Mouse (Mus musculus): ENCODE measurements around the gene Vps53. TPM values are rescaled to one million over a fixed set of nuclear protein-coding genes. Genes with fewer than 3 reads are reported as not detected.

Gene Vps53
- total RNA-seq, 1 experiment from 2014 or later: 47.8 TPM

DNA sequence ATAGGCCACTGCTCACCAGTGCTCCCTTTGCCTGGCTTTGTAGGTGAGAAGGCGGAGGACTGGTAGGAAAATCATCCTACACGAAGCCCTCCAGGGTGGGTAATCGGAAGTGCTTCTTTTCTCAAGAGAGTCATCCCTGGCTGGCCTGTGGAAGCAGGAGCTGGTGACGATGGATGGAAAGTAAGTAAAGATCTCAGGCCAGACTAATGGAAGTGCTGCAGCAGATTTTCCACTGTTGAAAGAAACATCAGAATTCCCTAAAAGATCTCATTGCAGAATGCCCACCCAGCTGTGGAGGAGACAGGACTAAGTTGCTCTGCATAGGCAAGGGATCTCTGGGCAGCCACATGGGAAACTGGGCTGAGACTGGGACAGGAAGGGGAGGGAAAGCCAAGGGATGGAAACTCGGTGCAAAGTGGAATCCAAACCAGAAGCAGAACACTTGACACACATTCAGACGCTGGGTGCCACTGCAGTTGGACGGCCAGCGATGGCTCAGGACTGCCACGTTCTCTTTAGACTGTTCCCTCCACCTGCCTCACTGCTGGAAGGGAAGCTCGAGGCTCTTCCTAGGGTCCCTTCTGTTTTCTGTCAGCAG, 137.3 kb downstream of the Vps53 start:
- ATAC-seq (replicated peaks in 1 of 2; ENCODE audit: insufficient read depth in 1 of 2, low FRiP score in 2 of 2, low TSS enrichment in 1 of 2, low read depth in 1 of 2, poor library complexity in 2 of 2, severe bottlenecking in 2 of 2): no peak

DNA sequence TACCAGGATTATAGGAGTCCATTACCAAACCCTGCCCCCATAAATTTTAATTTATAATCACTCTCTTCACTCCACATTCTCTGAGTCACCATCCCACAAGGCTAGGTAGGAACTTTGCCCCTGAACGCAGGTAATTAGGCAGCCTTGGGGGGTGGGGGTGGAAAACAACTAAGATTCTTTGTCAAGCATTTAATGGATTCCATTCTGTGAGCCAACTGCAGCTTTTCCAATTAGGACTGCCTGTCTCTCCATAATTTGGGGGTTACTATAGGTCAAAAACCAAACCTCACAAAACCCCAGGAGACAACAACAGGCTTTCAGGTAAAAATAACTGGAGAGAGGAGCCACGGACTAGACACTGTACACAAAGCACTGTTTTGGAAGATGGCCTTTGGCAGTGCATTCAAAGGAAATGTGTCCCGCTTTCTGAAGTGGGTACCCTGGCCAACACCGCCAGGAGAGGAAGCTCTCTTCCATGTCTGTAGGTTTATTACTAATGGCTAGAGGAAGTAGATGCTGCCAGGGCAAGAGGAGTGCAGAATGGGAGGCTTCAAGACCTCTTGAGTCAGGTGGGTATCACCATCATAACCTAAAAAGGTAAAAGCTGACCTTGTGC, 138.6 kb downstream of the Vps53 start:
- ATAC-seq (replicated peaks in 1 of 2; ENCODE audit: insufficient read depth in 1 of 2, low FRiP score in 2 of 2, low TSS enrichment in 1 of 2, low read depth in 1 of 2, poor library complexity in 2 of 2, severe bottlenecking in 2 of 2): no peak

DNA sequence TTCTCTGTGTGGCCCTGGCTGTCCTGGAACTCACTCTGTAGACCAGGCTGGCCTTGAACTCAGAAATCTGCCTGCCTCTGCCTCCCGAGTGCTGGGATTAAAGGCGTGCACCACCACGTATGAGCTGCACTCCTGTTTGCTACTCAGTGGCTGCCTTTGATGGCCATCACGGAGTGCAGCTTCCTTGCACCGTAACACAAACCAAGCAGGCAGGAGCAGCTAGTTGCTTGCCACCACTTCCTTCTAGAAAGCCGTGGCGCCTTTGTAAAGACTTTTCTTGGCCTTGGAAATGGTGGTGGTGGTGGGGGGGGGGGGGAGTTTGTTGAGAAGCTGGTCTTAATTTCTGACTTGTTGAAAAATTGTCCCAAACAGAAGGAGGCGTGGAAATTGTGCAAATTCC, 139.3 kb downstream of the Vps53 start:
- ATAC-seq (replicated peaks in 1 of 2; ENCODE audit: insufficient read depth in 1 of 2, low FRiP score in 2 of 2, low TSS enrichment in 1 of 2, low read depth in 1 of 2, poor library complexity in 2 of 2, severe bottlenecking in 2 of 2): no peak

GRCm38 (mm10) chr11:76039271-76040053, 140.0 kb downstream of the Vps53 start:
- ATAC-seq (replicated peaks in 1 of 2; ENCODE audit: insufficient read depth in 1 of 2, low FRiP score in 2 of 2, low TSS enrichment in 1 of 2, low read depth in 1 of 2, poor library complexity in 2 of 2, severe bottlenecking in 2 of 2): no peak

DNA sequence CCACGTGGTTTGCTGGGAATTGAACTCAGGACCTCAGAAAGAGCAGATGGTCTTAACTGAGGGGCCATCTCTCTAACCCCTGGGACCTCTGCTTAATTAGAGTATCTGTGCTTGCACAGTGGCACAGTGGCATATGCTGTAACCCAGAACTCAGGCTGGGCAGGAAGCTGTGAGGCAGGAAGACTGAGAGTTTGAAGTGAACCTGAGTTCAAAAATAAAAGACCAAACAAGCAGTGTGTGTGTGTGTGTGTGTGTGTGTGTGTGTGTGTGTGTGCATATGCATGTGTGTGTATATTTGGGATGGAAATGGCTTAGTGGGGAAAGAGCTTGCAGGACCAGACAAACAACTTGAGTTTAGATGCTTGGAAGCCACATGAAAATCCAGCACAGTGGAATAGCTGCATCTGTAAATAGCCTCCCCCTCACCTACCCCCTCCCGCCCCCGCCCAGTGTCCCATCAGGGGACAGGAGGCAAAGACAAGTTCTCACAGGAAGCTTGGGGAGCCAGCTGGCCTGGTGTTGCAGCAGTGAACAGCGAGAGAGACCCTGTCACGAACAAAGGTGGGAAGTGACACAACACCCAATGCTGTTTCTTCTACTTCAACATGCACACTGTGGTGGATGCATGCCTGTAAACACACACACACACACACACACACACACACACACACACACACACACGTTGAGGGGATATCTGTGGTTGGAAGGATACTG, 141.7 kb downstream of the Vps53 start:
- no peak for ATAC-seq (replicated peaks in 1 of 2; ENCODE audit: insufficient read depth in 1 of 2, low FRiP score in 2 of 2, low TSS enrichment in 1 of 2, low read depth in 1 of 2, poor library complexity in 2 of 2, severe bottlenecking in 2 of 2)

GRCm38 (mm10) chr11:76035182-76035581, 144.3 kb downstream of the Vps53 start:
- ATAC-seq (replicated peaks in 1 of 2; ENCODE audit: insufficient read depth in 1 of 2, low FRiP score in 2 of 2, low TSS enrichment in 1 of 2, low read depth in 1 of 2, poor library complexity in 2 of 2, severe bottlenecking in 2 of 2): no peak

DNA sequence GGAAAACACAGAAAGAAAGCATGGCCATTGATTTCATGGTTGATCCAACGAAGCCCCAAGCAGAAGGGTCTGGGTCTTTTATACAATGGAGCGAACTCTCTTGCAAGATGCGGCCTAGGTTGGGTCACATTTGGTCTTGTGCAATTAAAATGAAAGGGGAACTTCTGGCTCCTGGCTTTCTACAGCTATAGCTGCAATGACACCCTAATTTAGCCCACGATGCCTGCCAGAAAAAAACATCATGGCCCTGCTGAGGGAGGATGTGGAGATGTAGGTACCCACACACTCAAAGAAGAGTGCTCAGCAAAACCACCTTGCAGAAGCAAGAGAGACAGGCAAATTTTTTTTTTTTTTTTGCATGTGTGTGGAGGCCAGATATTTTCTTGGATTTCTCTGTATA, 145.6 kb downstream of the Vps53 start:
- peak; percentile 37 to 71; a peak in 2 of 4 replicates for ATAC-seq (replicated peaks in 1 of 2; ENCODE audit: insufficient read depth in 1 of 2, low FRiP score in 2 of 2, low TSS enrichment in 1 of 2, low read depth in 1 of 2, poor library complexity in 2 of 2, severe bottlenecking in 2 of 2)

DNA sequence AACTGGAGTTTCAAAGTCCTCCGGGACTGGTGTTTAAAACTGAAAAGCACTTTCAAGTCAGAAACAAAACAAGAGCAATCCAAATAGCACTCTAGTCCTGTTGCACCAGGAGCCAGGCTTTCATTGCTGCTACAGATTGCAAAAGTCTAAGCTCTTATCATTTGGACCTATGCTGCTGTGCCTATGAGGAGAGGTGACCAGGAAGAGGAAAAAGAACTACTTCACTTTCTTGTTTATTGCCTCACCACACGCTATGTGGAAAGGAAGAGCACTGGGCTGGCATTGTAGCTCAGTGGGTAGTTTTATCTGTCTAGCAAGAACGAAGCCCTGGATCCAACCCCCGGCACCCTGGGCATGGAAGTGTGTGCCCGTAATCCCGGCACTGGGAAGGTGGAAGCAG, 146.1 kb downstream of the Vps53 start:
- peak in 1 of 2 experiments; percentile 84; a peak in 1 of 4 replicates for ATAC-seq (replicated peaks in 1 of 2; ENCODE audit: insufficient read depth in 1 of 2, low FRiP score in 2 of 2, low TSS enrichment in 1 of 2, low read depth in 1 of 2, poor library complexity in 2 of 2, severe bottlenecking in 2 of 2)

GRCm38 (mm10) chr11:76028072-76028465, 151.4 kb downstream of the Vps53 start:
- no peak for ATAC-seq (replicated peaks in 1 of 2; ENCODE audit: insufficient read depth in 1 of 2, low FRiP score in 2 of 2, low TSS enrichment in 1 of 2, low read depth in 1 of 2, poor library complexity in 2 of 2, severe bottlenecking in 2 of 2)

GRCm38 (mm10) chr11:76027139-76028071, 152.0 kb downstream of the Vps53 start, which contains the start of gene Rflnb:
Gene Rflnb, minus strand, starts transcription at chr11:76027782.
- peak; percentile 37 to 74 for ATAC-seq (replicated peaks in 1 of 2; ENCODE audit: insufficient read depth in 1 of 2, low FRiP score in 2 of 2, low TSS enrichment in 1 of 2, low read depth in 1 of 2, poor library complexity in 2 of 2, severe bottlenecking in 2 of 2)

DNA sequence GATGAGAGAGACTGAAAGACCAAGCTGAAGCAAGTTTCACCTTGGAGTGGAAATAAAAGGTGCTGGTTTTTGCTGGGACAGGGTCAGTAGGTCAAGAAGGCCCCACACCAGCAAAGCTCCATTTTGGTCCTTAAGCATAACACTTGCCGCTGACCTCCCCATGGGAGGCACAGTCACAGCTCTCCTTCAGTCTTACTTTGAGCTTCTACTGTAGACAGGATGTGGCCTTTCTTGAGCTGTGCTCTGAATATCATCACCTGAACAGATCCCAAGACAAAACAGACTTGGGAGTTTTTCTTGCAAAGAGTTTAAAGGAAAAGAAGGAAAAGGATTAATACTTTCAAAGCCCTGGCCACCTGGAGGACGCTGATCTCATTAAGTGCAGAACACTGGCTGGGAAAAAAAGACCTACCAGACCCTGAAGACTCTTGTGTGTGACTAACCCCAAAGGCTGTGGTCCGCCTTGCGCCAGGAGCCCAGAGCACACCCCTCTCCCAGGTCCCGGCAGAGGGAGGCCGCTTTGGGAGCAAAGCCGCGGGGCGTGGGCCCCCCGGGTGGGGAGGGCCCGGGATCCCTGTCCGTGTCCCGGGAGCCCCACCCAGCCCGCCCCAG, 152.8 kb downstream of the Vps53 start:
- no peak for ATAC-seq (replicated peaks in 1 of 2; ENCODE audit: insufficient read depth in 1 of 2, low FRiP score in 2 of 2, low TSS enrichment in 1 of 2, low read depth in 1 of 2, poor library complexity in 2 of 2, severe bottlenecking in 2 of 2)

DNA sequence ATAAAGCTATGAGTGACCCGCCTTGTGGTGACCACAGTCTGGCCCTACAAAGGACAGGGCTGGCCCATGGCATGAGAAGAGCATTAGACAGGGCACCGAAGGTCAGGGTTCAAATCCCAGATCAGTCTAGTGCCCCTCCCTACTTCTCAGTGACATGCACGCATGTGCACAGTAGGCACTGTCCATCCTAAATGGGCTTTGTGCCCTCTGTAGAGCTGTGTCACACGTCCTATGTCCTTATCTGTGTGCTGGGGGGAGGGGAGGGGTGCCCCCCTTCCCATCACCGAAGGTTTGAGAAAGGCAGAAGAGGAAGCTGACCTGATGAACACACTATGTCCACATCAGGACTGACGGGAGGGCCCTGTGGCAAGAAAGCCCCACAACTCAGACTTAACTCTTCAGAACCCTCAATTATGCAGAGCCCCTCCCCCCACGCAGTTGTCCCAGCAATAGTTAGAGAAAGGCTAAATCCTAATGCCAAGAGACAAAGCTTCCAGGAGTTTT, 154.3 kb downstream of the Vps53 start:
- ATAC-seq (replicated peaks in 1 of 2; ENCODE audit: insufficient read depth in 1 of 2, low FRiP score in 2 of 2, low TSS enrichment in 1 of 2, low read depth in 1 of 2, poor library complexity in 2 of 2, severe bottlenecking in 2 of 2): peak in 1 of 2 experiments; percentile 52; a peak in 1 of 4 replicates

- no peak for ATAC-seq (replicated peaks in 1 of 2; ENCODE audit: insufficient read depth in 1 of 2, low FRiP score in 2 of 2, low TSS enrichment in 1 of 2, low read depth in 1 of 2, poor library complexity in 2 of 2, severe bottlenecking in 2 of 2)
Measured at GRCm38 (mm10) chr11:76020916-76021315, 158.5 kb downstream of the Vps53 start.

- no peak for ATAC-seq (replicated peaks in 1 of 2; ENCODE audit: insufficient read depth in 1 of 2, low FRiP score in 2 of 2, low TSS enrichment in 1 of 2, low read depth in 1 of 2, poor library complexity in 2 of 2, severe bottlenecking in 2 of 2)
Measured at GRCm38 (mm10) chr11:76019879-76020278, 159.6 kb downstream of the Vps53 start.

GRCm38 (mm10) chr11:76015814-76016213, 163.6 kb downstream of the Vps53 start:
- ATAC-seq (replicated peaks in 1 of 2; ENCODE audit: insufficient read depth in 1 of 2, low FRiP score in 2 of 2, low TSS enrichment in 1 of 2, low read depth in 1 of 2, poor library complexity in 2 of 2, severe bottlenecking in 2 of 2): no peak

- no peak for ATAC-seq (replicated peaks in 1 of 2; ENCODE audit: insufficient read depth in 1 of 2, low FRiP score in 2 of 2, low TSS enrichment in 1 of 2, low read depth in 1 of 2, poor library complexity in 2 of 2, severe bottlenecking in 2 of 2)
Measured at GRCm38 (mm10) chr11:76015251-76015650, 164.2 kb downstream of the Vps53 start.

All from hematopoietic stem cell, adult 5-6 weeks (primary cell).